Comparison of ENCODE assay signal across 9 mouse cellular contexts in genomic region chr2:37768903-37769302, GRCm38 (mm10). TPM values are rescaled to one million over a fixed set of nuclear protein-coding genes. Genes with fewer than 3 reads are reported as not detected.
DNase-seq lines count a peak whose midpoint lies in the region; ATAC-seq and TF ChIP-seq lines count a peak whose summit lies in the region.
"Had no signal": no experiment of that assay in that cellular context is flagged by ENCODE, and none has a peak within 500 bp of the region (broad histone marks: within the 10 kb centered on the region; RNA-seq: fewer than 3 reads in every experiment).

No protein-coding gene starts in this region.

- peak; percentile 32 for DNase-seq in lung, postnatal 10 days
- no peak for DNase-seq in lung, postnatal 25 days (ENCODE audit: low spot score)
- peak; percentile 72 for DNase-seq in forebrain, embryonic 14.5 days (ENCODE audit: low spot score)
- DNase-seq in limb, embryonic 14.5 days (ENCODE audit: low spot score) = peak; percentile 62
- DNase-seq in urinary bladder, adult 18-20 months (ENCODE audit: low spot score in 2 of 2) = no peak
- no peak for DNase-seq in liver, embryonic 11.5 days (ENCODE audit: low spot score)

- no peak overlapping the region for H3K4me2 ChIP-seq in forebrain, embryonic 14.5 days (ENCODE audit: low read length)
- no peak overlapping the region for H3K4me2 ChIP-seq in hindbrain, embryonic 16.5 days (ENCODE audit: low read length)
- no peak overlapping the region for H3K4me2 ChIP-seq in limb, embryonic 14.5 days (replicated peaks; ENCODE audit: low read depth, low read length, severe bottlenecking)
- H3K4me2 ChIP-seq in liver, embryonic 11.5 days = no peak overlapping the region

- ATAC-seq in forebrain, embryonic 14.5 days = peak; percentile 28
- peak; percentile 81 for ATAC-seq in hindbrain, embryonic 16.5 days
- no peak for ATAC-seq in limb, embryonic 14.5 days (ENCODE audit: low FRiP score, low read depth)
- no peak for ATAC-seq in liver, embryonic 11.5 days (replicated peaks; ENCODE audit: low FRiP score)
- no peak for ATAC-seq in erythroblast, adult 5-6 weeks (replicated peaks; ENCODE audit: low FRiP score, poor library complexity, severe bottlenecking)

- WGBS in forebrain, embryonic 14.5 days = 58% methylated on average over 2 of the region's 2 CpGs
- 30% methylated on average over 2 of the region's 2 CpGs for WGBS in hindbrain, embryonic 16.5 days
- WGBS in limb, embryonic 14.5 days = 19% methylated on average over 2 of the region's 2 CpGs
- 70% methylated on average over 2 of the region's 2 CpGs for WGBS in liver, embryonic 11.5 days

- H3K36me3 ChIP-seq in forebrain, embryonic 14.5 days (ENCODE audit: control insufficient read depth, insufficient read depth, low read length) = no peaks in the 10 kb centered on the region
- H3K36me3 ChIP-seq in hindbrain, embryonic 16.5 days (ENCODE audit: control insufficient read depth, insufficient read depth, low read length) = no peaks in the 10 kb centered on the region
- H3K36me3 ChIP-seq in limb, embryonic 14.5 days (ENCODE audit: control insufficient read depth, insufficient read depth, low read length) = no peaks in the 10 kb centered on the region
- H3K36me3 ChIP-seq in liver, embryonic 11.5 days (ENCODE audit: control insufficient read depth, insufficient read depth, low read length) = no peaks in the 10 kb centered on the region

- no peak overlapping the region for H3K9ac ChIP-seq in forebrain, embryonic 14.5 days (ENCODE audit: low read length)
- no peak overlapping the region for H3K9ac ChIP-seq in hindbrain, embryonic 16.5 days (ENCODE audit: low read depth, low read length)
- H3K9ac ChIP-seq in limb, embryonic 14.5 days (ENCODE audit: low read depth, low read length, severe bottlenecking) = no peak overlapping the region
- no peak overlapping the region for H3K9ac ChIP-seq in liver, embryonic 11.5 days (ENCODE audit: low read depth, low read length)

- H3K27ac ChIP-seq in forebrain, embryonic 14.5 days (ENCODE audit: low read depth, low read length) = no peak overlapping the region
- H3K27ac ChIP-seq in hindbrain, embryonic 16.5 days (ENCODE audit: low read depth, low read length) = no peak overlapping the region
- H3K27ac ChIP-seq in limb, embryonic 14.5 days (replicated peaks; ENCODE audit: low read depth, low read length) = peak overlapping the region; percentile 33; the same call in 1 of the 2 replicates
- no peak overlapping the region for H3K27ac ChIP-seq in liver, embryonic 11.5 days (ENCODE audit: low read depth, low read length)
- H3K27ac ChIP-seq: macrophage had no signal

- no peak overlapping the region for H3K4me3 ChIP-seq in forebrain, embryonic 14.5 days (ENCODE audit: low read depth, low read length)
- no peak overlapping the region for H3K4me3 ChIP-seq in hindbrain, embryonic 16.5 days (ENCODE audit: low read length)
- no peak overlapping the region for H3K4me3 ChIP-seq in limb, embryonic 14.5 days (replicated peaks; ENCODE audit: low read length)
- H3K4me3 ChIP-seq in liver, embryonic 11.5 days (ENCODE audit: low read depth, low read length) = no peak overlapping the region

- H3K27me3 ChIP-seq in forebrain, embryonic 14.5 days (replicated peaks; ENCODE audit: control insufficient read depth, insufficient read depth, low read length) = no peaks in the 10 kb centered on the region
- no peaks in the 10 kb centered on the region for H3K27me3 ChIP-seq in hindbrain, embryonic 16.5 days (replicated peaks; ENCODE audit: control insufficient read depth, insufficient read depth, low read length)
- no peaks in the 10 kb centered on the region for H3K27me3 ChIP-seq in limb, embryonic 14.5 days (ENCODE audit: control insufficient read depth, insufficient read depth, low read length)
- H3K27me3 ChIP-seq in liver, embryonic 11.5 days (replicated peaks; ENCODE audit: control insufficient read depth, insufficient read depth, low read length) = no peaks in the 10 kb centered on the region; the same call in 1 of the 2 replicates

- H3K9me3 ChIP-seq in forebrain, embryonic 14.5 days (replicated peaks; ENCODE audit: control insufficient read depth, low read length) = no peaks in the 10 kb centered on the region
- no peaks in the 10 kb centered on the region for H3K9me3 ChIP-seq in hindbrain, embryonic 16.5 days (ENCODE audit: control insufficient read depth, low read length)
- no peaks in the 10 kb centered on the region for H3K9me3 ChIP-seq in limb, embryonic 14.5 days (ENCODE audit: control insufficient read depth, low read length)
- no peaks in the 10 kb centered on the region for H3K9me3 ChIP-seq in liver, embryonic 11.5 days (ENCODE audit: control insufficient read depth, low read length)

- no peak for TF ChIP-seq POLR2A in limb, embryonic 14.5 days (IDR thresholded peaks at IDR 0.05; ENCODE audit: borderline replicate concordance, extremely low read depth, insufficient read depth, insufficient read length)

- peaks cover 15% of the 10 kb centered on the region for H3K4me1 ChIP-seq in forebrain, embryonic 14.5 days (ENCODE audit: control insufficient read depth, insufficient read depth, low read length)
- H3K4me1 ChIP-seq in hindbrain, embryonic 16.5 days (ENCODE audit: control insufficient read depth, insufficient read depth, low read depth, low read length) = peaks cover 33% of the 10 kb centered on the region
- H3K4me1 ChIP-seq in limb, embryonic 14.5 days (ENCODE audit: control insufficient read depth, insufficient read depth, low read length) = peaks cover 61% of the 10 kb centered on the region
- H3K4me1 ChIP-seq in liver, embryonic 11.5 days (replicated peaks; ENCODE audit: control insufficient read depth, insufficient read depth, low read length) = peaks cover 5% of the 10 kb centered on the region

RNA-seq across cellular contexts. Expression of gene Crb2, which starts 7.1 kb away (rescaled TPM):
- 4.0 and 4.2 TPM in 2 replicates for polyA plus RNA-seq in forebrain, embryonic 14.5 days (2014; fragmentation: Nextera tagmentation; extraction: Ambion mirVana)
- 3.7 and 4.5 TPM in 2 replicates for polyA plus RNA-seq in hindbrain, embryonic 16.5 days (2015; fragmentation: Nextera tagmentation; extraction: Ambion mirVana)
- polyA plus RNA-seq in limb, embryonic 14.5 days (2012; rRNA removed) = 0.60 and 0.78 TPM in 2 replicates
- 0.28 and 0.41 TPM in 2 replicates for polyA plus RNA-seq in limb, embryonic 14.5 days (2014; fragmentation: Nextera tagmentation; extraction: Ambion mirVana)
- polyA plus RNA-seq in liver, embryonic 11.5 days (2014; fragmentation: Nextera tagmentation; extraction: Ambion mirVana) = 4.8 and 5.0 TPM in 2 replicates
- not detected in 2 replicates for total RNA-seq in erythroblast, adult 5-6 weeks (2015; ENCODE audit: low replicate concordance)
- not detected in 2 replicates for total RNA-seq in erythroblast, adult 5-6 weeks (2017; ENCODE audit: low replicate concordance)
- polyA plus RNA-seq: macrophage had no signal

Comparison
In these comparisons a context has a peak if more than half of its experiments do, and no peak if none do; other contexts are left out.
1. DNase-seq: peak in lung, postnatal 10 days (single experiment), forebrain, embryonic 14.5 days (single experiment) and limb, embryonic 14.5 days (single experiment); none in lung, postnatal 25 days (single experiment), urinary bladder, adult 18-20 months (0 of 2) and liver, embryonic 11.5 days (single experiment).
2. ATAC-seq: peak in forebrain, embryonic 14.5 days (single experiment) and hindbrain, embryonic 16.5 days (single experiment); none in limb, embryonic 14.5 days (single experiment), liver, embryonic 11.5 days (single experiment) and erythroblast, adult 5-6 weeks (single experiment).